Mouse (Mus musculus): ENCODE data around the gene Pcif1. TPM values are rescaled to one million over a fixed set of nuclear protein-coding genes. Genes with fewer than 3 reads are reported as not detected.
A peak's percentile ranks its signal among the peaks of the same experiment; 100 is the strongest.

Pcif1 gene
- polyA plus RNA-seq, 1 experiment = 79.7 TPM

DNA sequence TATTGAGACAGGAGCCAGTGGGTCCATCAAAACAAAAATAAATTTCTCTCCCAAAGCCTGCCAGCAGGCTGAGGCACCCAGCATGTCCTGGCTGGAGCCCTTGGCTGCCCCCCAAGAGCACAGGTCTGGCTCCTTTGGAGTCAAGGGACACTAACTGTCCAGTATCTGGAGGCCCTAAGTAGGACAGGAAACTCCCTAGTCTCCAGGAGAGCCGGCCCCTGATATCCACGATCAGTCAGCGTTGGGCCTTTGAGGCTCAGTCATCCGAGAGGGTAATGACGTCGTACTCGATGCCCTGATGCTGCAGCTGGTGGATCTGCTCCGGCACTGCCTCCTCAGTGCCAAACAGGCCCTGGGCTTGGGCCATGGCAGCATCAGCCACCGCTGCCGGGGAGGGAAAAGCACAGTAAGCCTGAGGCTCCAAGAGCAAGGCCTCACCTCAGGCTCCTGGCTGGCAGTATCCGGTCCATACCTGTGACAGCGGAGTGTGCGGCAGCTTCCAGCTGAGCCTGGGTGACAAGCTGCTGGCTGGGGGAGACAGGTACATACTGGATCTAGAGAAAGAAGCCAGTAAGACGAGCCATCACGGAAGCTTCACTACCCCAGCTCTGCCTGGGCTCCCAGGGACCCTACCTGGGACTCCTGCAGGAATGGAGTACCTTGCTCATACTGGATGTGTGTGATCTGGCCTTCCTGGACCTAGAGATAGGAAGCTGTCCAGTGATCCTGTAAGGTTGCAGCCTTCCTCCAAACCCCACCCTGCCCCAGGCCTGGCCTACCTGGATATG, 13.0 kb downstream of the Pcif1 start:
- Histone ChIP-seq H3K4me3 (ENCODE audit: control insufficient read depth, insufficient read depth, low read length) (no peak overlapping the region), H3K36me3 (ENCODE audit: control insufficient read depth, insufficient read depth, low read length) (peaks cover 85% of the 10 kb centered on the region), H3K4me1 (replicated peaks; ENCODE audit: control insufficient read depth, insufficient read depth, low read length) (no peaks in the 10 kb centered on the region), H3K27me3 (ENCODE audit: control insufficient read depth, insufficient read depth, low read length) (no peaks in the 10 kb centered on the region), H3K27ac (ENCODE audit: control insufficient read depth, insufficient read depth, low read length) (no peak overlapping the region)
- no peak for TF ChIP-seq CTCF (IDR thresholded peaks at IDR 0.05; ENCODE audit: borderline replicate concordance, control insufficient read depth, extremely low read depth, insufficient read depth, low read length, poor library complexity)
- TF ChIP-seq POLR2A (IDR thresholded peaks at IDR 0.05; ENCODE audit: control insufficient read depth, extremely low read depth, insufficient read depth, low read length, poor library complexity) = no peak
- 96% methylated on average over 15 of the region's 15 CpGs for WGBS
- no peak for DNase-seq

DNA sequence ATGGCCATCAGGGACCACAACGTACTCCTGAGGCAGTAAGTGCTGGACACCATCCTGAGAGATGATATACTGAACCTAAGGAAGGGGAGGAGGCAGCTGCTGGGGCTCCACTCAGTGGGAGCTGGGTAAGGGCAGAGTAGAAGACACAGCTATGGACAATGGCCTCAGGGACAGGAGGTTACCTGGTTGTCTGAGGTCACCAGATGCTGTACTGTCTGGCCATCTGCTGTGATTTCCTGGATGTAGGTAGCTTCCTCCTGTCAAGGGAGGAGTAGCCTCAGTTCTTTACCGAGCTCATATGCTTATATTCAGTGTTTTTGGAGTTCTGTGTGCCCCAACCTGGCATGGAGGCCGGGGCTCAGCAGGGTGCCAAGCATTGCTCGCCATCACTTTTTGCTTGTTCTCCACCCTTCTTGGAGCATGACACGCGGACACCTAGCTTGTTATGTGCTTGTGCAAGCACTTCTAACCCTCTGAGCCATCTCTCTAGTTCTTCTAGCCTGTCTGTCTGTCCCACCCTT, 13.7 kb downstream of the Pcif1 start:
- no peaks in the 10 kb centered on the region for H3K27me3 ChIP-seq (ENCODE audit: control insufficient read depth, insufficient read depth, low read length)
- H3K27ac ChIP-seq (ENCODE audit: control insufficient read depth, insufficient read depth, low read length) = no peak overlapping the region
- H3K36me3 ChIP-seq (ENCODE audit: control insufficient read depth, insufficient read depth, low read length) = peaks cover 85% of the 10 kb centered on the region
- no peak for DNase-seq
- WGBS = 95% methylated on average over 6 of the region's 6 CpGs
- no peak overlapping the region for H3K4me3 ChIP-seq (ENCODE audit: control insufficient read depth, insufficient read depth, low read length)
- TF ChIP-seq CTCF (IDR thresholded peaks at IDR 0.05; ENCODE audit: borderline replicate concordance, control insufficient read depth, extremely low read depth, insufficient read depth, low read length, poor library complexity) (no peak), POLR2A (IDR thresholded peaks at IDR 0.05; ENCODE audit: control insufficient read depth, extremely low read depth, insufficient read depth, low read length, poor library complexity) (no peak)
- H3K4me1 ChIP-seq (replicated peaks; ENCODE audit: control insufficient read depth, insufficient read depth, low read length) = no peaks in the 10 kb centered on the region

DNA sequence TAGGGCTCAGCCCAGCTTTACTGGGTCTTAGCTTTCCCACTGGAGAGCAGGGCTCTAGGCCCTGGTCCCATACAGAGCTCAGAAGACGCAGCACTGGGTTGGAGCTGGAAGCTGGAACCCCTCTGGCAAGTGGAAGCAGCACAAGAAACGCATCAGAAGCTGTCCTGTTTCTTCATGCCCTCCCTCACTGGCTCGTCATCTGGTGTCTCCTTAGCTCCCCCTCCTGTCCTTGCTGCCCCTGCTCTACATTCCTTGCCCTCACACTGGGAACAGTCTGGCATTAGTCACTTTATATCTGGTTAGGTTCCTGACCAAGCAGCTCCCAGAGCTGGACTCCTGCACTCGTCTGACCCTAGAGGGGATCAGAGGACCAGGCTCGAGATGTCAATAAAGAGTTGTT, 14.9 kb downstream of the Pcif1 start:
- Histone ChIP-seq H3K36me3 (ENCODE audit: control insufficient read depth, insufficient read depth, low read length) (peaks cover 85% of the 10 kb centered on the region), H3K27ac (ENCODE audit: control insufficient read depth, insufficient read depth, low read length) (no peak overlapping the region), H3K4me1 (replicated peaks; ENCODE audit: control insufficient read depth, insufficient read depth, low read length) (peaks cover under 1% of the 10 kb centered on the region), H3K4me3 (ENCODE audit: control insufficient read depth, insufficient read depth, low read length) (no peak overlapping the region), H3K27me3 (ENCODE audit: control insufficient read depth, insufficient read depth, low read length) (no peaks in the 10 kb centered on the region)
- DNase-seq = no peak
- no peak for TF ChIP-seq POLR2A (IDR thresholded peaks at IDR 0.05; ENCODE audit: control insufficient read depth, extremely low read depth, insufficient read depth, low read length, poor library complexity)
- no peak for TF ChIP-seq CTCF (IDR thresholded peaks at IDR 0.05; ENCODE audit: borderline replicate concordance, control insufficient read depth, extremely low read depth, insufficient read depth, low read length, poor library complexity)
- WGBS = 89% methylated on average over 5 of the region's 5 CpGs

DNA sequence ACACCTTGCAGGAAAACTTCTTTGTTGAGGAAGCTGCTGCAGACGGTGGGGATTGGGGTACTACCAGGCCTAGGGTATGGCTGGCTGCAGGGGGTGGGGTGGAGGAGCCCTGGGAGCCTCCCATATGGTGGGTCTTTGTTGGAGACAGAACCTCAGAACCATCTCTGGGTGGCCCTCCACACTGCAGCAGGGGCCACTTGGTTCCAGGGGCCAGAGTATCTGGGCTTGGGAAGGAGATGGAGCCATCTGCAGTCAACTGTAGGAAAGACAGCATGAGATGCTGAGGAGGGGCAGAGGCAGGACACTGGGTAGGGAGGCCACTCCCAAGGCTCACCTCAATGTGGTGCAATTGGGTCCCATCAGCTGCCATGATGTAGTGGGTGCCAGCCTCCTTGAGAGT, 15.5 kb downstream of the Pcif1 start:
- Histone ChIP-seq H3K4me3 (ENCODE audit: control insufficient read depth, insufficient read depth, low read length) (no peak overlapping the region), H3K27ac (ENCODE audit: control insufficient read depth, insufficient read depth, low read length) (no peak overlapping the region), H3K36me3 (ENCODE audit: control insufficient read depth, insufficient read depth, low read length) (peaks cover 85% of the 10 kb centered on the region), H3K27me3 (ENCODE audit: control insufficient read depth, insufficient read depth, low read length) (no peaks in the 10 kb centered on the region), H3K4me1 (replicated peaks; ENCODE audit: control insufficient read depth, insufficient read depth, low read length) (peaks cover 6% of the 10 kb centered on the region)
- 100% methylated on average over 1 of the region's 1 CpGs for WGBS
- DNase-seq = no peak
- TF ChIP-seq POLR2A (IDR thresholded peaks at IDR 0.05; ENCODE audit: control insufficient read depth, extremely low read depth, insufficient read depth, low read length, poor library complexity) (no peak), CTCF (IDR thresholded peaks at IDR 0.05; ENCODE audit: borderline replicate concordance, control insufficient read depth, extremely low read depth, insufficient read depth, low read length, poor library complexity) (no peak)

DNA sequence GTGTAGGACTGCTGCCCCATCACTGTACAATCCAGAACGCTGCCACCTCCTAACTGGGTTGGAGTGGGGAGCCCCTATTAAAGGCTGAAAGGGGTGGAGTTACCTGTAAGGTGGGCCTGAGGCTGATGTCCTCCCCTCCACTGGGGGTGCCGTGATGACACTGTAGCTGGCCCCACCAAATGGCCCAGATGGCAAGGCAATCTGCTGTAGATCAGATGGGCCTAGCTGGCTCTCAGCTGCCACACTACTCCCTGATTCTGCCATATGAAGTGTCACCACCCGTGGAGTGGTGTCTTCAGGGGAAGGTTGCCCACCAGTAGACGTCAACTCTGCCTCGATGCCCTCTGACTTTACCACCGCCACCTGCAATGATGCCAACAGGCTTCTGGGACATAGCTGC, 16.8 kb downstream of the Pcif1 start:
- 97% methylated on average over 6 of the region's 6 CpGs for WGBS
- TF ChIP-seq POLR2A (IDR thresholded peaks at IDR 0.05; ENCODE audit: control insufficient read depth, extremely low read depth, insufficient read depth, low read length, poor library complexity) (no peak), CTCF (IDR thresholded peaks at IDR 0.05; ENCODE audit: borderline replicate concordance, control insufficient read depth, extremely low read depth, insufficient read depth, low read length, poor library complexity) (no peak)
- H3K27ac ChIP-seq (ENCODE audit: control insufficient read depth, insufficient read depth, low read length) = no peak overlapping the region
- H3K36me3 ChIP-seq (ENCODE audit: control insufficient read depth, insufficient read depth, low read length) = peaks cover 78% of the 10 kb centered on the region
- no peak for DNase-seq
- H3K4me1 ChIP-seq (replicated peaks; ENCODE audit: control insufficient read depth, insufficient read depth, low read length) = peaks cover 16% of the 10 kb centered on the region
- no peak overlapping the region for H3K4me3 ChIP-seq (ENCODE audit: control insufficient read depth, insufficient read depth, low read length)
- no peaks in the 10 kb centered on the region for H3K27me3 ChIP-seq (ENCODE audit: control insufficient read depth, insufficient read depth, low read length)

DNA sequence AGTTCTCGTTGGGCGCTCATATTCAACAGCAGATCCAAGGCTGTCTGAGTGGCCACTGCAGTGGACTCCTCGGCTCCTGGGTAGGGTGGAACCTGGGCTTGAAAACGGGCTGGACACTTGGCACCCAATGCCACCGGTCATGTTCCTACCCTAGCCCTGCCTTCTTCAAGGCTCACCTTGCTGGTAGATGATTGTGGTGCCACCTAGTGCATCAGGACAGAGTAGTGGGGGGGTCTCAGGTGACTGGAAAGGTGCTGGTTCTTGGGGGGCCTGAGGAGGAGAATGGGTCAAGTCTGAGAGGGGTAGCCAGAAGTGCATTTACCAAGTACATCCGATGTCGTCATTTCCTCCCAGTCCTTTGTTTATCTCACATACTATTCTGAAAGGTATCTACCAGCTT, 18.9 kb downstream of the Pcif1 start:
- H3K27ac ChIP-seq (ENCODE audit: control insufficient read depth, insufficient read depth, low read length) = no peak overlapping the region
- no peak for TF ChIP-seq CTCF (IDR thresholded peaks at IDR 0.05; ENCODE audit: borderline replicate concordance, control insufficient read depth, extremely low read depth, insufficient read depth, low read length, poor library complexity)
- TF ChIP-seq POLR2A (IDR thresholded peaks at IDR 0.05; ENCODE audit: control insufficient read depth, extremely low read depth, insufficient read depth, low read length, poor library complexity) = no peak
- 97% methylated on average over 7 of the region's 7 CpGs for WGBS
- no peaks in the 10 kb centered on the region for H3K27me3 ChIP-seq (ENCODE audit: control insufficient read depth, insufficient read depth, low read length)
- peaks cover 28% of the 10 kb centered on the region for H3K4me1 ChIP-seq (replicated peaks; ENCODE audit: control insufficient read depth, insufficient read depth, low read length)
- H3K4me3 ChIP-seq (ENCODE audit: control insufficient read depth, insufficient read depth, low read length) = no peak overlapping the region
- peaks cover 76% of the 10 kb centered on the region for H3K36me3 ChIP-seq (ENCODE audit: control insufficient read depth, insufficient read depth, low read length)
- DNase-seq = peak; percentile 43
